Mouse (Mus musculus) layer of hippocampus, postnatal 10 days (tissue): ENCODE data around the gene Pde4d. TPM values are rescaled to one million over a fixed set of nuclear protein-coding genes. Genes with fewer than 3 reads are reported as not detected.

Experiments used
- DNase-seq, 2 experiments: peaks; one replicate each; pipeline ENCODE4 v3.0.0; 2021; ENCODE audit warnings: low spot score in 2 of 2
- microRNA-seq, 2 experiments: library from miRNA; unstranded; fragments of <30 nt; microRNA quantifications; one replicate each; pipeline ENCODE4 v1.2.0; 2021
- total RNA-seq, 2 experiments: library from RNA; stranded (reverse); gene quantifications; 2 replicates each; pipeline ENCODE4 v1.2.3; 2021

The Pde4d gene
- total RNA-seq, 2 experiments from 2014 or later, result 77.6 to 81.2 TPM

GRCm38 (mm10) chr13:109954189-109954588 is 1504.4 kb downstream of the Pde4d start:
- DNase-seq, result no peak

GRCm38 (mm10) chr13:109957953-109958352 is 1508.2 kb downstream of the Pde4d start:
- DNase-seq, result no peak

- DNase-seq, result no peak
Observed at GRCm38 (mm10) chr13:109982821-109983443, 1533.2 kb downstream of the Pde4d start.

- no peak for DNase-seq
Observed at GRCm38 (mm10) chr13:109985411-109985810, 1535.7 kb downstream of the Pde4d start.

GRCm38 (mm10) chr13:109985892-109986291 is 1536.1 kb downstream of the Pde4d start:
- DNase-seq, result no peak

GRCm38 (mm10) chr13:109992775-109993505 is 1543.2 kb downstream of the Pde4d start:
- peak; percentile 40 to 59 for DNase-seq

GRCm38 (mm10) chr13:109994240-109994764 is 1544.6 kb downstream of the Pde4d start:
- no peak for DNase-seq

GRCm38 (mm10) chr13:110002081-110002480 is 1552.3 kb downstream of the Pde4d start:
- DNase-seq, result no peak

Small RNA genes lying within 50 kb of the gene (microRNA-seq; reads per million reads assigned to microRNA genes)
- gene Mir1904 (0 reads per million in 2 experiments), gene Mir582 (8.6 to 9.6 reads per million in 2 experiments)

Other genes starting within 250 kb of the Pde4d start
- gene Elovl7, start 235.5 kb upstream of the Pde4d start, total RNA-seq, result 1 to 10 TPM; 5.0 to 6.5 TPM
- 1 to 10 TPM; 1.3 to 1.4 TPM for gene Depdc1b, start 133.6 kb upstream of the Pde4d start, total RNA-seq